Mouse (Mus musculus) hindbrain, postnatal 0 days (tissue): ENCODE data around the gene Adcy5. TPM values are rescaled to one million over a fixed set of nuclear protein-coding genes. Genes with fewer than 3 reads are reported as not detected.

Source experiments
- ATAC-seq: fragments of 200-750 bp; cut with Nextera tagmentation; 2 replicates; pipeline ENCODE4 v1.8.0; 2017; ENCODE audit warnings: mild to moderate bottlenecking, moderate TSS enrichment, moderate library complexity
- DNase-seq: peaks from one replicate; pipeline ENCODE4 v3.0.0-alpha.2; 2015; ENCODE audit warnings: low spot score
- H3K27ac ChIP-seq: fragments of 300-500 bp; sonication (generic); 2 replicates; pipeline ENCODE4 v1.5.1; 2014; ENCODE audit warnings: mild to moderate bottlenecking
- H3K27me3 ChIP-seq: fragments of 300-500 bp; sonication (generic); 2 replicates; pipeline ENCODE4 v1.6.1; 2014; ENCODE audit warnings: low read length, mixed read lengths; ENCODE audit not compliant: insufficient read depth
- H3K36me3 ChIP-seq: fragments of 300-500 bp; sonication (generic); 2 replicates; pipeline ENCODE4 v1.6.1; 2014; ENCODE audit warnings: low read length, mixed read lengths; ENCODE audit not compliant: insufficient read depth
- H3K4me1 ChIP-seq: fragments of 300-500 bp; sonication (generic); 2 replicates; pipeline ENCODE4 v1.6.1; 2014; ENCODE audit warnings: antibody characterized with exemption, low read length, mixed read lengths; ENCODE audit not compliant: insufficient read depth
- H3K4me2 ChIP-seq: fragments of 300-500 bp; sonication (generic); 2 replicates; pipeline ENCODE4 v1.6.1; 2014; ENCODE audit warnings: low read depth, mild to moderate bottlenecking, low read length, moderate library complexity, mixed read lengths
- H3K4me3 ChIP-seq: fragments of 300-500 bp; sonication (generic); 2 replicates; pipeline ENCODE4 v1.5.1; 2014; ENCODE audit warnings: low read length
- H3K9ac ChIP-seq: fragments of 300-500 bp; sonication (generic); replicated peaks from 2 replicates; pipeline ENCODE4 v1.6.1; 2014; ENCODE audit warnings: mild to moderate bottlenecking, low read length, moderate library complexity, mixed read lengths
- H3K9me3 ChIP-seq: fragments of 300-500 bp; sonication (generic); 2 replicates; pipeline ENCODE4 v1.6.1; 2016; ENCODE audit warnings: low read length, mixed read lengths
- CTCF ChIP-seq: IDR thresholded peaks from 2 replicates; pipeline ENCODE4 v1.5.1; 2016; ENCODE audit warnings: antibody characterized with exemption, control low read depth, low read depth
- WGBS: fragments of 180-500 bp; shearing (Covaris S2); extraction: QIAGEN DNeasy Blood & Tissue Kit; methylation state at CpG from one replicate; pipeline ENCODE4 v1.1.7; 2014; 5-methylcytosine and 5-hydroxymethylcytosine counted together
- polyA plus RNA-seq: library from polyadenylated mRNA; unstranded; fragments of >200 nt; fragmentation: Nextera tagmentation; extraction: Ambion mirVana; gene quantifications from 2 replicates; pipeline ENCODE4 v1.2.1, GENCODE M21; 2015
- total RNA-seq: library from RNA; depleted of rRNA; stranded (reverse); fragments of >200 nt; gene quantifications from 2 replicates; pipeline ENCODE4 v1.2.3, GENCODE M21; 2014

The Adcy5 gene
- total and polyA plus RNA-seq, 2 experiments from 2014 or later = 6.3 to 85.5 TPM

GRCm38 (mm10) chr16:35247364-35247763, 92.7 kb downstream of the Adcy5 start:
- DNase-seq (no peak), ATAC-seq (no peak)
- no peaks in the 10 kb centered on the region for H3K9me3 ChIP-seq
- H3K36me3 ChIP-seq = no peaks in the 10 kb centered on the region; the same call in 1 of the 2 replicates
- no peak overlapping the region for H3K4me3 ChIP-seq
- WGBS = 39% methylated on average over 3 of the region's 3 CpGs
- H3K4me1 ChIP-seq = peaks cover 3% of the 10 kb centered on the region
- no peak for TF ChIP-seq CTCF
- H3K27ac ChIP-seq = no peak overlapping the region
- no peak overlapping the region for H3K9ac ChIP-seq
- H3K4me2 ChIP-seq = no peak overlapping the region
- no peaks in the 10 kb centered on the region for H3K27me3 ChIP-seq

DNA sequence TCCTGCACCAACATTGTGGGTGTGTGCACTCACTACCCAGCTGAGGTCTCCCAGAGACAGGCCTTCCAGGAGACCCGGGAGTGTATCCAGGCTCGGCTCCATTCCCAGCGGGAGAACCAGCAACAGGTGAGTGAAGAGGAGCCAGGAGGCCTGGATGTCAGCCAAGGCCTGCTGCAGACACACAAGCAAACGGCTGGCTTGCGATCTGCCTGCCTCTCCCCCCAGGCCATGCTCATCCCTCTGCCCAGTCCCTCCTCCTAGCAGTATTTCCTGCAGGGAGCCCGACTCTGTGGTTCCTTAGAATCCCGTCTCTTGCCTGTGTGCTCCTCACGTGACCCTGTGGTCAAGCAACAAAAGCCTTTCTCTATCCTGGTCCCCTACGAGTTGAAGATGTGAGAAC, 94.1 kb downstream of the Adcy5 start:
- Histone ChIP-seq H3K27ac (no peak overlapping the region), H3K4me3 (no peak overlapping the region), H3K9ac (no peak overlapping the region), H3K9me3 (no peaks in the 10 kb centered on the region), H3K36me3 (no peaks in the 10 kb centered on the region; the same call in 1 of the 2 replicates), H3K4me1 (peaks cover 12% of the 10 kb centered on the region), H3K27me3 (no peaks in the 10 kb centered on the region), H3K4me2 (no peak overlapping the region)
- DNase-seq (peak; percentile 41), ATAC-seq (no peak)
- WGBS = 26% methylated on average over 9 of the region's 9 CpGs
- no peak for TF ChIP-seq CTCF

- no peaks in the 10 kb centered on the region; the same call in 1 of the 2 replicates for H3K36me3 ChIP-seq
- no peak for TF ChIP-seq CTCF
- H3K27me3 ChIP-seq = no peaks in the 10 kb centered on the region
- 68% methylated on average over 6 of the region's 6 CpGs for WGBS
- no peaks in the 10 kb centered on the region for H3K9me3 ChIP-seq
- no peak overlapping the region for H3K4me3 ChIP-seq
- ATAC-seq = 0 out of 2 replicates have a peak, but pooled peaks have one; percentile 39
- no peak overlapping the region for H3K9ac ChIP-seq
- H3K4me2 ChIP-seq = no peak overlapping the region
- H3K27ac ChIP-seq = no peak overlapping the region
- H3K4me1 ChIP-seq = peaks cover 12% of the 10 kb centered on the region
- DNase-seq = peak; percentile 20
These were observed 95.1 kb downstream of the Adcy5 start for GRCm38 (mm10) chr16:35249763-35250162.

GRCm38 (mm10) chr16:35251690-35252089, 97.0 kb downstream of the Adcy5 start:
- Histone ChIP-seq H3K27me3 (no peaks in the 10 kb centered on the region), H3K36me3 (no peaks in the 10 kb centered on the region; the same call in 1 of the 2 replicates), H3K4me2 (no peak overlapping the region), H3K9ac (no peak overlapping the region), H3K27ac (no peak overlapping the region), H3K4me3 (no peak overlapping the region), H3K4me1 (peaks cover 12% of the 10 kb centered on the region), H3K9me3 (no peaks in the 10 kb centered on the region)
- WGBS = 81% methylated on average over 6 of the region's 6 CpGs
- TF ChIP-seq CTCF = no peak
- DNase-seq (no peak), ATAC-seq (no peak)

DNA sequence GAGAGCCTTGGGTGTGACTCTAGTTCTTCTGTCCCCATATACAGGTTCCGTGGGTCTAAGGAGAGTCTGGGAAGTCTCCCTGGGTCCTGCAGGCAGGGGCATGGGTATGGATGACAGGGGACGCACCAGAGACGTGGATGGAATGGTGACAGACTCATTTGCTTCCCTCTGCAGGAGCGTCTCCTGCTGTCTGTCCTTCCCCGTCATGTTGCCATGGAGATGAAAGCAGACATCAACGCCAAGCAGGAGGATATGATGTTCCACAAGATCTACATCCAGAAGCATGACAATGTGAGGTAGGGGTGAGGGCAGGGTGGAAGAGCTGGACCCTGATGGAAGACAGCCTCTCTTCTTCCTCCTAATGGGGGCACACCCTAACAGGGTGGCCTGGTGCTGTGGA, 98.3 kb downstream of the Adcy5 start:
- TF ChIP-seq CTCF = no peak
- DNase-seq (no peak), ATAC-seq (no peak)
- no peaks in the 10 kb centered on the region for H3K27me3 ChIP-seq
- no peaks in the 10 kb centered on the region for H3K9me3 ChIP-seq
- peaks cover 12% of the 10 kb centered on the region for H3K4me1 ChIP-seq
- no peaks in the 10 kb centered on the region; the same call in 1 of the 2 replicates for H3K36me3 ChIP-seq
- no peak overlapping the region for H3K9ac ChIP-seq
- no peak overlapping the region for H3K4me2 ChIP-seq
- no peak overlapping the region for H3K4me3 ChIP-seq
- H3K27ac ChIP-seq = no peak overlapping the region
- 32% methylated on average over 6 of the region's 6 CpGs for WGBS

DNA sequence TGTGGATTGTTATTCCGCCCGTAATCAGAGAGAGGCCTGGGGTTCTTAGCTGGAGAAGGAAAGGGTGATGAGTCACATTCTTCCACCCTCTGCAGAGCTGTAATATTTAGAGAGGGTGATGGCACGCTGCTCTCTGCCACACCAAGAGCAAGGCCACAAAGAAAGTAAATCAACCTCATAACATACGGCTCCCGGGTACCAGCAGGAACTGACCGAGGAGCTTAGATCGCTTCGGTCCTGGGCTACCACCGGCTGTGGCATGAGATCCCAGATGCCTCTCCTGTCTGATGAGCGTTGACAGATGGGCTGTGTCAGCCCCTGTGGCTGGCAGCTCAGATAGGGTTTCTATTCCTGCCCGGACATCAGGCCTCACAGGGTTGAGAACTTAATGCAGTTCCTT, 101.3 kb downstream of the Adcy5 start:
- WGBS = 52% methylated on average over 10 of the region's 11 CpGs
- Histone ChIP-seq H3K9ac (no peak overlapping the region), H3K4me2 (no peak overlapping the region), H3K36me3 (no peaks in the 10 kb centered on the region; the same call in 1 of the 2 replicates), H3K9me3 (no peaks in the 10 kb centered on the region), H3K4me3 (no peak overlapping the region), H3K27ac (no peak overlapping the region), H3K4me1 (peaks cover 12% of the 10 kb centered on the region; the same call in 1 of the 2 replicates), H3K27me3 (no peaks in the 10 kb centered on the region)
- TF ChIP-seq CTCF = no peak
- ATAC-seq = no peak
- no peak for DNase-seq

DNA sequence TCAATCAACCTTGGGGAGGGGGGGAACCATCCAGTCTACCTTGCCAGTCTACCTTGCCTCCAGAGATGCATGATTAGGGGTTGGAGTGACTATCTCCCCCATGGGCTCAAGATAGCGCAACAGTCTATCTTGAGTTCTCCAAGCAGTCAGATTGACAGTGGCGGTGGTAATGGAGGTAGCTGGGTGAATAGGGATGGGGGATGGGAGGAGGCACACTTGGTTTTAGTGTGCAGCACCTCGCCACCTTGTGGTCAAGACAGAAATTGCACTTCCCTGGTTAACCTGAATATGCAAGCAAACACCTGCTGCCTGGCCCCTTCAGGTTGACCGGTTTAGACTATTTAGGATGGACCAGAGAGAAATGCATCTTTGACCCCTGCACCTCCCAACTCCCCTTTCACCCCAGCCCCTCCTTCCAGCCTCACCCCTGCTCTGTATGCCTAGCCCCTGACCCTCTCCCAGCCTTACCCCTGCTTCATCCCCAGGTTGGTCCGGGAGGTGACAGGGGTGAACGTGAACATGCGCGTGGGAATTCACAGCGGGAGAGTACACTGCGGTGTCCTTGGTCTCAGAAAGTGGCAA, 115.8 kb downstream of the Adcy5 start:
- Histone ChIP-seq H3K4me2 (no peak overlapping the region), H3K4me3 (no peak overlapping the region), H3K27me3 (no peaks in the 10 kb centered on the region), H3K36me3 (peaks cover 6% of the 10 kb centered on the region), H3K27ac (no peak overlapping the region), H3K9ac (no peak overlapping the region), H3K4me1 (no peaks in the 10 kb centered on the region), H3K9me3 (no peaks in the 10 kb centered on the region)
- WGBS = 32% methylated on average over 10 of the region's 10 CpGs
- peak; percentile 46 for ATAC-seq
- peak; percentile 99 for TF ChIP-seq CTCF
- peak; percentile 97 for DNase-seq
